Mouse (Mus musculus) spleen, adult 18-20 months (tissue): ENCODE measurements around the gene Mtfr2.

Experiments used
- DNase-seq, 2 experiments: peaks; one replicate each; pipeline ENCODE4 v3.0.0; 2022; ENCODE audit warnings: mixed read lengths in 2 of 2

Gene Mtfr2

GRCm38 (mm10) chr10:20347285-20348214 is at the start of gene Mtfr2:
TSS of gene Mtfr2 (plus strand) at chr10:20347770.
- peak; percentile 84 to 88 for DNase-seq

- DNase-seq, result no peak
Measured at GRCm38 (mm10) chr10:20298152-20298920, 49.2 kb upstream of the Mtfr2 start.

GRCm38 (mm10) chr10:20299114-20299513 is 48.5 kb upstream of the Mtfr2 start:
- DNase-seq, result no peak

- peak in 1 of 2 experiments; percentile 4 for DNase-seq
Measured at GRCm38 (mm10) chr10:20310969-20311769, 36.4 kb upstream of the Mtfr2 start.

GRCm38 (mm10) chr10:20311918-20312735 is 35.4 kb upstream of the Mtfr2 start, which contains the start of gene Bclaf1:
TSS of gene Bclaf1 (plus strand) at chr10:20312469.
- DNase-seq, result peak; percentile 100

- DNase-seq, result peak; percentile 80 to 85
Measured at GRCm38 (mm10) chr10:20312736-20313301, 34.8 kb upstream of the Mtfr2 start.

- peak in 1 of 2 experiments; percentile 9 for DNase-seq
Measured at GRCm38 (mm10) chr10:20313447-20313846, 34.1 kb upstream of the Mtfr2 start.

- DNase-seq, result no peak
Measured at GRCm38 (mm10) chr10:20313941-20314340, 33.6 kb upstream of the Mtfr2 start.

- DNase-seq, result peak in 1 of 2 experiments; percentile 37
Measured at GRCm38 (mm10) chr10:20314797-20315196, 32.8 kb upstream of the Mtfr2 start.

GRCm38 (mm10) chr10:20317466-20317865 is 30.1 kb upstream of the Mtfr2 start:
- no peak for DNase-seq

- DNase-seq, result no peak
Measured at GRCm38 (mm10) chr10:20326226-20326625, 21.3 kb upstream of the Mtfr2 start.

- DNase-seq, result no peak
Measured at GRCm38 (mm10) chr10:20331262-20331661, 16.3 kb upstream of the Mtfr2 start.

GRCm38 (mm10) chr10:20337872-20338271 is 9.7 kb upstream of the Mtfr2 start:
- DNase-seq, result no peak

GRCm38 (mm10) chr10:20345736-20346135 is 1.8 kb upstream of the Mtfr2 start:
- DNase-seq, result no peak

GRCm38 (mm10) chr10:20348894-20349293 is 1.3 kb downstream of the Mtfr2 start:
- DNase-seq, result no peak

- DNase-seq, result no peak
Measured at GRCm38 (mm10) chr10:20361542-20362449, 14.2 kb downstream of the Mtfr2 start.

GRCm38 (mm10) chr10:20362450-20363118 is 15.0 kb downstream of the Mtfr2 start:
- DNase-seq, result no peak

GRCm38 (mm10) chr10:20372046-20372445 is 24.5 kb downstream of the Mtfr2 start:
- DNase-seq, result no peak

- DNase-seq, result no peak
Measured at GRCm38 (mm10) chr10:20377621-20378020, 30.1 kb downstream of the Mtfr2 start.
